ENCODE assay signal across 9 mouse cellular contexts in the genomic region with DNA sequence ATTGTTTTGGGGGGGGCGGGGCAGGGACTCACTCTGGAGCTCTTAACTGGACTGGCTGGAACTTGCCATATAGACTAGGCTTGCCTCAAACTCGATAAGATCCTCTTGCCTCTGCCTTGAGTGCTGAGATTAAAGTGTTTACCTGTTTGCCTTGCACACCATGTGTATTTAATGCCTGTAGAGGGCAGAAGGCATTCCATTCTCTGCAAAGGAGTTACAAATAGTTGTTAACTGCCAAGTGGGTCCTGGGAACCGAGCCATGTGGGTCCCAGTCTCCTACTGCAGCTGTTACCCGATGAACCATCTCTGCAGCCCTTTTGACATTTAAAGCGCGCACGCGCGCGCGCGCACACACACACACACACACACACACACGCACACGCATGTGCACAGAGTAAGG. TPM values are rescaled to one million over a fixed set of nuclear protein-coding genes. Genes with fewer than 3 reads are reported as not detected.
DNase-seq lines count a peak whose midpoint lies in the region; ATAC-seq lines count a peak whose summit lies in the region.
"Had no signal": no experiment of that assay in that cellular context is flagged by ENCODE, and none has a peak within 500 bp of the region (broad histone marks: within the 10 kb centered on the region; RNA-seq: fewer than 3 reads in every experiment).

No protein-coding gene starts in this region.

- peaks cover 16% of the 10 kb centered on the region for H3K4me1 ChIP-seq in kidney, embryonic 15.5 days
- no peaks in the 10 kb centered on the region for H3K4me1 ChIP-seq in hindbrain, embryonic 11.5 days (replicated peaks; ENCODE audit: control insufficient read depth, insufficient read depth, low read length)
- peaks cover 13% of the 10 kb centered on the region for H3K4me1 ChIP-seq in liver, embryonic 16.5 days (ENCODE audit: control insufficient read depth, low read depth, low read length)
- peaks cover 20% of the 10 kb centered on the region for H3K4me1 ChIP-seq in neural tube, embryonic 14.5 days (ENCODE audit: control insufficient read depth, insufficient read depth, low read length)

- DNase-seq in kidney, adult 18-20 months: no peak
- no peak for DNase-seq in hindbrain, embryonic 11.5 days (ENCODE audit: low spot score)
- no peak for DNase-seq in left cerebral cortex, postnatal 36 days (ENCODE audit: low spot score in 2 of 2)
- no peak for DNase-seq in spleen, adult 18-20 months
- DNase-seq: kidney, postnatal 36 days had no signal

- 0 out of 2 replicates have a peak, but pooled peaks cover under 1% of the 10 kb centered on the region for H3K27me3 ChIP-seq in kidney, embryonic 15.5 days
- H3K27me3 ChIP-seq in hindbrain, embryonic 11.5 days (ENCODE audit: control insufficient read depth, insufficient read depth, low read length): no peaks in the 10 kb centered on the region
- H3K27me3 ChIP-seq in liver, embryonic 16.5 days (ENCODE audit: control insufficient read depth, insufficient read depth, low read depth, low read length): no peaks in the 10 kb centered on the region
- no peaks in the 10 kb centered on the region for H3K27me3 ChIP-seq in neural tube, embryonic 14.5 days (ENCODE audit: control insufficient read depth, insufficient read depth, low read length)

- H3K4me3 ChIP-seq in kidney, embryonic 15.5 days (replicated peaks): 0 out of 2 replicates have a peak overlapping the region, but pooled peaks have one; percentile 86
- no peak overlapping the region for H3K4me3 ChIP-seq in hindbrain, embryonic 11.5 days (ENCODE audit: low read depth, low read length)
- H3K4me3 ChIP-seq in liver, embryonic 16.5 days (ENCODE audit: low read depth, low read length): no peak overlapping the region
- H3K4me3 ChIP-seq in neural tube, embryonic 14.5 days (ENCODE audit: low read depth, low read length): no peak overlapping the region

- H3K4me2 ChIP-seq in kidney, embryonic 15.5 days: peak overlapping the region; percentile 79
- H3K4me2 ChIP-seq in hindbrain, embryonic 11.5 days (replicated peaks; ENCODE audit: low read depth, low read length): peak overlapping the region; percentile 71; the same call in 1 of the 2 replicates
- peak overlapping the region; percentile 76 for H3K4me2 ChIP-seq in liver, embryonic 16.5 days (ENCODE audit: low read depth, low read length)
- peak overlapping the region; percentile 65 for H3K4me2 ChIP-seq in neural tube, embryonic 14.5 days (ENCODE audit: low read depth, low read length)

- H3K36me3 ChIP-seq in kidney, embryonic 15.5 days: peaks cover 48% of the 10 kb centered on the region
- H3K36me3 ChIP-seq in hindbrain, embryonic 11.5 days (ENCODE audit: control insufficient read depth, insufficient read depth, low read length): no peaks in the 10 kb centered on the region
- peaks cover 19% of the 10 kb centered on the region for H3K36me3 ChIP-seq in liver, embryonic 16.5 days (ENCODE audit: control insufficient read depth, insufficient read depth)
- peaks cover 27% of the 10 kb centered on the region for H3K36me3 ChIP-seq in neural tube, embryonic 14.5 days (ENCODE audit: control insufficient read depth, insufficient read depth, low read length)

- no peak for ATAC-seq in kidney, embryonic 15.5 days (replicated peaks; ENCODE audit: low FRiP score)
- ATAC-seq in hindbrain, embryonic 11.5 days (ENCODE audit: low FRiP score): no peak
- ATAC-seq in liver, embryonic 16.5 days (ENCODE audit: low read depth): no peak
- ATAC-seq in neural tube, embryonic 14.5 days (ENCODE audit: low read depth): no peak
- ATAC-seq in frontal cortex, adult (ENCODE audit: low TSS enrichment): no peak

- no peak overlapping the region for H3K9ac ChIP-seq in kidney, embryonic 15.5 days
- H3K9ac ChIP-seq in hindbrain, embryonic 11.5 days (ENCODE audit: low read depth, low read length): no peak overlapping the region
- H3K9ac ChIP-seq in liver, embryonic 16.5 days (ENCODE audit: low read depth, low read length): no peak overlapping the region
- no peak overlapping the region for H3K9ac ChIP-seq in neural tube, embryonic 14.5 days (replicated peaks; ENCODE audit: low read depth, low read length)

- WGBS in kidney, embryonic 15.5 days: 90% methylated on average over 14 of the region's 14 CpGs
- 94% methylated on average over 14 of the region's 14 CpGs for WGBS in hindbrain, embryonic 11.5 days
- WGBS in liver, embryonic 16.5 days (ENCODE audit: insufficient replicate concordance): 89% methylated on average over 14 of the region's 14 CpGs
- WGBS in neural tube, embryonic 14.5 days: 89% methylated on average over 14 of the region's 14 CpGs

- no peaks in the 10 kb centered on the region for H3K9me3 ChIP-seq in kidney, embryonic 15.5 days (replicated peaks)
- H3K9me3 ChIP-seq in hindbrain, embryonic 11.5 days (ENCODE audit: control insufficient read depth, low read length): no peaks in the 10 kb centered on the region
- H3K9me3 ChIP-seq in liver, embryonic 16.5 days (replicated peaks; ENCODE audit: control insufficient read depth, low read length): no peaks in the 10 kb centered on the region
- no peaks in the 10 kb centered on the region for H3K9me3 ChIP-seq in neural tube, embryonic 14.5 days (ENCODE audit: control insufficient read depth, low read length)

- intact Hi-C loops in left cerebral cortex, postnatal 36 days (cut with DNase I): no loop called here

- no peak overlapping the region for H3K27ac ChIP-seq in kidney, embryonic 15.5 days
- H3K27ac ChIP-seq in hindbrain, embryonic 11.5 days (ENCODE audit: low read depth, low read length): no peak overlapping the region
- H3K27ac ChIP-seq in liver, embryonic 16.5 days (ENCODE audit: low read length): no peak overlapping the region
- no peak overlapping the region for H3K27ac ChIP-seq in neural tube, embryonic 14.5 days (ENCODE audit: low read depth, low read length)

RNA-seq across cellular contexts. Expression of a gene that starts 1.4 kb away (rescaled TPM):
- 32.4 and 32.5 TPM in 2 replicates for polyA plus RNA-seq in kidney, embryonic 15.5 days (2015; fragmentation: Nextera tagmentation; extraction: Ambion mirVana)
- 25.8 and 31.9 TPM in 2 replicates for polyA plus RNA-seq in hindbrain, embryonic 11.5 days (2014; fragmentation: Nextera tagmentation; extraction: Ambion mirVana)
- polyA plus RNA-seq in liver, embryonic 16.5 days (2015; fragmentation: Nextera tagmentation; extraction: Ambion mirVana): 11.2 and 11.3 TPM in 2 replicates
- polyA plus RNA-seq in neural tube, embryonic 14.5 days (2014; fragmentation: Nextera tagmentation; extraction: Ambion mirVana): 21.0 and 28.2 TPM in 2 replicates
- 10 to 100 TPM; 26.3 to 31.9 TPM for total RNA-seq in left cerebral cortex, postnatal 36 days (2021)

RNA-seq across cellular contexts. Expression of a gene that starts 8.8 kb away (rescaled TPM):
- 599 and 609 TPM in 2 replicates for polyA plus RNA-seq in kidney, embryonic 15.5 days (2015; fragmentation: Nextera tagmentation; extraction: Ambion mirVana)
- polyA plus RNA-seq in hindbrain, embryonic 11.5 days (2014; fragmentation: Nextera tagmentation; extraction: Ambion mirVana): 463 and 514 TPM in 2 replicates
- 282 and 291 TPM in 2 replicates for polyA plus RNA-seq in liver, embryonic 16.5 days (2015; fragmentation: Nextera tagmentation; extraction: Ambion mirVana)
- polyA plus RNA-seq in neural tube, embryonic 14.5 days (2014; fragmentation: Nextera tagmentation; extraction: Ambion mirVana): 678 and 806 TPM in 2 replicates
- total RNA-seq in left cerebral cortex, postnatal 36 days (2021): 100 to 1,000 TPM; 365 to 378 TPM

RNA-seq across cellular contexts. Expression of a gene that starts 11.4 kb away (rescaled TPM):
- not detected in 2 replicates for polyA plus RNA-seq in kidney, embryonic 15.5 days (2015; fragmentation: Nextera tagmentation; extraction: Ambion mirVana)
- not detected in 2 replicates for polyA plus RNA-seq in hindbrain, embryonic 11.5 days (2014; fragmentation: Nextera tagmentation; extraction: Ambion mirVana)
- not detected in 2 replicates for polyA plus RNA-seq in liver, embryonic 16.5 days (2015; fragmentation: Nextera tagmentation; extraction: Ambion mirVana)
- not detected in 2 replicates for polyA plus RNA-seq in neural tube, embryonic 14.5 days (2014; fragmentation: Nextera tagmentation; extraction: Ambion mirVana)
- not detected for total RNA-seq in left cerebral cortex, postnatal 36 days (2021)

RNA-seq across cellular contexts. Expression of a gene that starts 18.3 kb away (rescaled TPM):
- polyA plus RNA-seq in kidney, embryonic 15.5 days (2015; fragmentation: Nextera tagmentation; extraction: Ambion mirVana): 1.1 and 1.3 TPM in 2 replicates
- 0.13 and 0.22 TPM in 2 replicates for polyA plus RNA-seq in hindbrain, embryonic 11.5 days (2014; fragmentation: Nextera tagmentation; extraction: Ambion mirVana)
- 0.32 and 0.51 TPM in 2 replicates for polyA plus RNA-seq in liver, embryonic 16.5 days (2015; fragmentation: Nextera tagmentation; extraction: Ambion mirVana)
- 0.17 and 0.40 TPM in 2 replicates for polyA plus RNA-seq in neural tube, embryonic 14.5 days (2014; fragmentation: Nextera tagmentation; extraction: Ambion mirVana)
- total RNA-seq in left cerebral cortex, postnatal 36 days (2021): under 1 TPM; 0.07 to 0.36 TPM
